Mouse (Mus musculus) liver, embryonic 11.5 days (tissue): ENCODE results near the gene Akap12. TPM values are rescaled to one million over a fixed set of nuclear protein-coding genes. Genes with fewer than 3 reads are reported as not detected.
A peak's percentile ranks its signal among the peaks of the same experiment; 100 is the strongest.

ENCODE experiments used
- ATAC-seq: fragments of 200-750 bp; cut with Nextera tagmentation; replicated peaks from 2 replicates; pipeline ENCODE4 v1.8.0; 2017; ENCODE audit warnings: moderate number of reproducible peaks, mild to moderate bottlenecking, moderate TSS enrichment, moderate library complexity; ENCODE audit not compliant: low FRiP score
- DNase-seq: peaks from one replicate; pipeline ENCODE4 v3.0.0-alpha.2; 2017; ENCODE audit warnings: low spot score
- H3K27ac ChIP-seq: fragments of 300-500 bp; sonication (generic); 2 replicates; pipeline ENCODE4 v1.5.1; 2014; ENCODE audit warnings: mild to moderate bottlenecking, low read depth, low read length, control low read depth
- H3K27me3 ChIP-seq: fragments of 300-500 bp; sonication (generic); replicated peaks from 2 replicates; pipeline ENCODE4 v1.6.1; 2014; ENCODE audit warnings: low read length, mixed read lengths; ENCODE audit not compliant: control insufficient read depth, insufficient read depth
- H3K36me3 ChIP-seq: fragments of 300-500 bp; sonication (generic); 2 replicates; pipeline ENCODE4 v1.6.1; 2014; ENCODE audit warnings: mild to moderate bottlenecking, low read length, moderate library complexity, mixed read lengths; ENCODE audit not compliant: control insufficient read depth, insufficient read depth
- H3K4me1 ChIP-seq: fragments of 300-500 bp; sonication (generic); replicated peaks from 2 replicates; pipeline ENCODE4 v1.6.1; 2014; ENCODE audit warnings: low read length, mixed read lengths; ENCODE audit not compliant: control insufficient read depth, insufficient read depth
- H3K4me2 ChIP-seq: fragments of 300-500 bp; sonication (generic); 2 replicates; pipeline ENCODE4 v1.6.1; 2014; ENCODE audit warnings: mild to moderate bottlenecking, control low read depth, moderate library complexity
- H3K4me3 ChIP-seq: fragments of 300-500 bp; sonication (generic); 2 replicates; pipeline ENCODE4 v1.5.1; 2014; ENCODE audit warnings: low read depth, low read length, control low read depth
- H3K9ac ChIP-seq: fragments of 300-500 bp; sonication (generic); 2 replicates; pipeline ENCODE4 v1.6.1; 2014; ENCODE audit warnings: low read depth, low read length, control low read depth
- H3K9me3 ChIP-seq: fragments of 300-500 bp; sonication (generic); 2 replicates; pipeline ENCODE4 v1.6.1; 2016; ENCODE audit warnings: low read length, inconsistent platforms, mixed read lengths; ENCODE audit not compliant: control insufficient read depth
- WGBS: fragments of 180-500 bp; shearing (Covaris S2); extraction: QIAGEN DNeasy Blood & Tissue Kit; methylation state at CpG from one replicate; pipeline ENCODE4 v1.1.7; 2014; 5-methylcytosine and 5-hydroxymethylcytosine counted together
- polyA plus RNA-seq: library from polyadenylated mRNA; unstranded; fragments of >200 nt; fragmentation: Nextera tagmentation; extraction: Ambion mirVana; gene quantifications from 2 replicates; pipeline ENCODE4 v1.2.1, GENCODE M21; 2014

Akap12 gene
- polyA plus RNA-seq, 1 experiment from 2014 or later, result 12.1 TPM

DNA sequence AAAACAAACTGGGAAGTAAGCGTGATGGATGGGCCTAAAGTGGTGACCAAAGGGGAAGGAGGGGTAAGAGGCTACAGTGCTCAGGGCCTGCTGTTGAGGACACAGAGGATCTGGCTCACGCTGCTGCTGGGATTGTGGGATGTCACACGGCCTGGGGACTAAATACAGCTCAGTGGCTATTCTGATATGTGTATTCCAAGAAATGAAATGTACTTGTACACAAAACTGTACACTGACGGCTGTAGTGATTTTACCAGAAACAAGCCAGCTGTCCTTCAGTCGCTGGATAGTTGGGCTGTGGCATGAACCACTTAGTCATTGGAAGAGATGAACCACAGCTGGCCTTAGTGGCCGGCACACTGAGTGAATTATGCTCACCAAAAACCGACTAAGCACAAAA is 110.3 kb downstream of the Akap12 start:
- Histone ChIP-seq H3K36me3 (peaks cover 2% of the 10 kb centered on the region; the same call in 1 of the 2 replicates), H3K4me2 (no peak overlapping the region), H3K9me3 (no peaks in the 10 kb centered on the region), H3K4me3 (no peak overlapping the region), H3K9ac (no peak overlapping the region), H3K4me1 (no peaks in the 10 kb centered on the region), H3K27me3 (no peaks in the 10 kb centered on the region), H3K27ac (no peak overlapping the region)
- no peak for DNase-seq
- 73% methylated on average over 7 of the region's 7 CpGs for WGBS
- ATAC-seq, result no peak

GRCm38 (mm10) chr10:4376931-4377330 is 110.8 kb downstream of the Akap12 start:
- Histone ChIP-seq H3K9ac (no peak overlapping the region), H3K4me1 (no peaks in the 10 kb centered on the region), H3K9me3 (no peaks in the 10 kb centered on the region), H3K4me2 (no peak overlapping the region), H3K4me3 (no peak overlapping the region), H3K27me3 (no peaks in the 10 kb centered on the region), H3K27ac (no peak overlapping the region), H3K36me3 (peaks cover 2% of the 10 kb centered on the region; the same call in 1 of the 2 replicates)
- 88% methylated on average over 7 of the region's 7 CpGs for WGBS
- ATAC-seq (no peak), DNase-seq (no peak)

DNA sequence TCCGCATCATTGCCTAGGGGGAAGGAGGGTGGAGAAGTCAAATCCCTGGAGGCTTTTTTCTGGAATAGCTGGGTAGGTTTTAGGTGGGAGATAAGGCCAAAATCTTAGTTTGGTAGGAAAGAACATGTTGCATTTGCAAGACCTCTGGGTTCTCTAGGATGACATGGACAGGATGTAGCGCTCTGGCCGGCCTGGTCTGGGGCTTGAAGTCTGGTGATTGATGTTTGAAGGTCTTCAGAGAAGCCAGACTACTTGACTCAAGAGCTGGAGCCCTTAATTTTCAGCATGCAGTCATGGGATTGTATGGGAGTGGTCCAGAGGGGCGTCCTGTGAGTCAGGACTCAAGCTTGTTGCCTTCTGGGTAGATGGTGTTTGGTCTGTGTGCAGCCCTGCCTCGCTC is 114.6 kb downstream of the Akap12 start:
- H3K27ac ChIP-seq, result no peak overlapping the region
- no peak overlapping the region for H3K4me3 ChIP-seq
- ATAC-seq, result no peak
- no peaks in the 10 kb centered on the region for H3K36me3 ChIP-seq
- no peaks in the 10 kb centered on the region for H3K27me3 ChIP-seq
- H3K4me2 ChIP-seq, result no peak overlapping the region
- 71% methylated on average over 5 of the region's 5 CpGs for WGBS
- no peaks in the 10 kb centered on the region for H3K9me3 ChIP-seq
- no peak overlapping the region for H3K9ac ChIP-seq
- DNase-seq, result no peak
- H3K4me1 ChIP-seq, result peaks cover 15% of the 10 kb centered on the region

DNA sequence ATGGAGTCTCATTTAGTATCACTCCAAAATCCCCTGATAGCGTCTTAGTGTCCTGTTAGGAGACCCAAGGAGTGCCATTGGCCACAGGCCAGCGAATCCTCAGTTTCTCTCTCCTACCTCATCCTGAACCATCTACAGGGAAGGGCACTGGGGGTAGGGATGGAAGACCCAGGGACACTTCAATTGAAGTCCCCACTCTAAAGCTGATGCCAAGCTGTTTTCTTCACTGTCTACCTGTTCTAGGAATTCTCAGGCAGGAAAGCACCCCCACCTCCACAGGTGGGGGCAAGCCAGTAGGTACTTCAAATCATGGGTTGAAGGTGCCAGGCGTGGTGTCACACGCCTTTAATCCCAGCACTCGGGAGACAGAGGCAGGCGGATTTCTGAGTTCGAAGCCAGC is 118.1 kb downstream of the Akap12 start:
- ATAC-seq (no peak), DNase-seq (no peak)
- no peak overlapping the region for H3K4me2 ChIP-seq
- H3K4me1 ChIP-seq, result peaks cover 21% of the 10 kb centered on the region
- H3K36me3 ChIP-seq, result no peaks in the 10 kb centered on the region
- H3K9ac ChIP-seq, result no peak overlapping the region
- no peak overlapping the region for H3K27ac ChIP-seq
- H3K4me3 ChIP-seq, result no peak overlapping the region
- WGBS, result 86% methylated on average over 7 of the region's 7 CpGs
- H3K27me3 ChIP-seq, result no peaks in the 10 kb centered on the region
- H3K9me3 ChIP-seq, result no peaks in the 10 kb centered on the region

- Histone ChIP-seq H3K27me3 (no peaks in the 10 kb centered on the region), H3K27ac (peak overlapping the region; percentile 99), H3K36me3 (no peaks in the 10 kb centered on the region), H3K9me3 (no peaks in the 10 kb centered on the region), H3K4me2 (peak overlapping the region; percentile 92), H3K4me3 (peak overlapping the region; percentile 98), H3K4me1 (peaks cover 40% of the 10 kb centered on the region), H3K9ac (peak overlapping the region; percentile 98)
- ATAC-seq (peak; percentile 91), DNase-seq (peak; percentile 97)
- WGBS, result under 1% methylated on average over 65 of the region's 133 CpGs
Measured at GRCm38 (mm10) chr10:4386609-4387591, 120.7 kb downstream of the Akap12 start.

DNA sequence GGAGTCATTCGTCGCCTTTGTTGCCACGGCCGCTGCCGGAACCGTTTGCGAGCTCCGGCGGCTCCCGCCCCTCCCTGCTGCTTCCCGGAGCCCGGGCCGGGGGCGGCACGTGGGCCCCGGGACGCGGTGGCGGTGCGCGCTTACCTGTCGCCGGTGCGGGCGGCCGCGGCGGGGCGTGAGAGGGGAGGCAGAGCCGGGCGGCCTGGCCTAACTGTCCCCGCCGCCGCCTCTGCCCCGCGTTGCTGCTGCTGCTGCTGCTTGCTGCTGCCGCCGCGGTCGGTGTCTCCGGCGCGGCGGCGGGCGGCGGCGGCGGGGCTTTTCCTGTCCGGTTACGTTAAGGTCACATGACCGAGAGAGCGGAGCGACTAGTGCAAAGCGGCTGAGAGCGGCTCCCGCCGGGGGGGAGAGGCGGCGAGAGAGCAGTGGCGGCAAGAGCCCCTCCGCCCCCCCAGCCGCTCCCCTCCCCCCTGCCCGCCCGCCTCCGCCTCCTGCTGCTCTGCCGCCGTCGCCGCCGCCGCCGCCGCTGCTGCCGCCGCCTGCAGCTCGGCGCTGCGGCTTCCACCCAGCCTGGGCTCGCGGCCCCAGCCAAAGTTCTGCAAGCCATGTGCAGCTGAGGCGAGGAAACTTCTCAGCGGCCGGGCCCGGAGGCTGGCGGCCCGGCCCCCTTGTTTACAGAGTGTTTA is 121.7 kb downstream of the Akap12 start, which contains the start of gene Zbtb2:
TSS of gene Zbtb2 (minus strand) at position 408 of the 683 bp plus-strand sequence.
- peak; percentile 71 for DNase-seq
- peaks cover 41% of the 10 kb centered on the region for H3K4me1 ChIP-seq
- 0 out of 2 replicates have a peak, but pooled peaks have one; percentile 3 for ATAC-seq
- H3K4me2 ChIP-seq, result peak within 1 kb of the TSS; percentile 92
- H3K4me3 ChIP-seq, result peak within 1 kb of the TSS; percentile 98
- peak within 1 kb of the TSS; percentile 99 for H3K27ac ChIP-seq
- H3K9ac ChIP-seq, result peak within 1 kb of the TSS; percentile 98
- no peaks in the 10 kb centered on the region for H3K27me3 ChIP-seq
- H3K9me3 ChIP-seq, result no peaks in the 10 kb centered on the region
- H3K36me3 ChIP-seq, result no peaks in the 10 kb centered on the region
- WGBS, result under 1% methylated on average over 71 of the region's 87 CpGs

DNA sequence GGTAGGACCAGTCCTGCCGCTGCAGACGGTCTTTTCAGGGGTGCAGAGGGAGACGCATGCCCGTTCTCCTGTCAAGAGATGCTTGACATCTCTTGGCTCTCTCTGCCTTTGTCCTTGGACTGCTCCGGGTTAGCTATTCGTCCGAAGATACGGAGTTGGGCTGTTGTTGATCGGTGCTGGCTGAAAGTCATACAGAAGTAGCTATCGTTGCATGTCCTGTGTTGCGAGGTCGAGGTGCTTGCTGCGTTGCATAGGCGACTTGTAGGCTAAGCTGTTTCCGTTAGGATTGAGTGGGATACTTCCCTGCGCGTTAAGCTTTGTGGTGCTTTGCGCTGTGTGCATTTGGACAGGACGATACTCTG is 122.2 kb downstream of the Akap12 start:
- DNase-seq, result peak; percentile 60

DNA sequence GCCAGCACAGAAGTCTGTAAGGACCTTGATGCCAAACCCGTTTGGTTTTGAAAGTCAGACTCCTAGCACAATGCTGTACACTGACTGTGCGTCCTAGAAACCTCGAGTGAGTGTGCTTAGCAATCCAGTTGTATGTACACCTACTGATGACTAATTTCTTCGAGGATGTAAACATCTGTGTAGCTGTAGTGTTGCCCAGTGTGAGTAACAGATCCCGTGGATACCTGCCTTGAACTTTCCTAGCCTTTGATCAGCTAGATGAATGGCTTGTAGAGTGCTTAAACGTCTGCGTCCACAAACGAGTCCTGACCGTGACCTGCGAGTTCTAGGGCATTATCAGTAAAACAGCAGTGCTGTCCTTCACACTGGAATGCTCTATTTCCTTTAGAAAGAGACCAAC is 122.9 kb downstream of the Akap12 start:
- peak overlapping the region; percentile 98 for H3K4me3 ChIP-seq
- no peaks in the 10 kb centered on the region for H3K9me3 ChIP-seq
- DNase-seq (no peak), ATAC-seq (no peak)
- H3K4me1 ChIP-seq, result peaks cover 35% of the 10 kb centered on the region
- H3K4me2 ChIP-seq, result peak overlapping the region; percentile 92
- no peaks in the 10 kb centered on the region for H3K36me3 ChIP-seq
- 18% methylated on average over 10 of the region's 10 CpGs for WGBS
- no peak overlapping the region for H3K27ac ChIP-seq
- H3K9ac ChIP-seq, result peak overlapping the region; percentile 98
- H3K27me3 ChIP-seq, result no peaks in the 10 kb centered on the region

More for the DNA sequence above, 122.2 kb downstream of the Akap12 start:
- no peak for ATAC-seq
- WGBS, result under 1% methylated on average over 19 of the region's 19 CpGs
- H3K9ac ChIP-seq, result peak overlapping the region; percentile 98
- no peaks in the 10 kb centered on the region for H3K9me3 ChIP-seq
- H3K4me1 ChIP-seq, result peaks cover 37% of the 10 kb centered on the region
- no peaks in the 10 kb centered on the region for H3K27me3 ChIP-seq
- peak overlapping the region; percentile 92 for H3K4me2 ChIP-seq
- peak overlapping the region; percentile 98 for H3K4me3 ChIP-seq
- peak overlapping the region; percentile 99 for H3K27ac ChIP-seq
- no peaks in the 10 kb centered on the region for H3K36me3 ChIP-seq
